1 mouse cellular context compared by ENCODE assay signal in genomic region chr8:60973448-60973847, GRCm38 (mm10).
TF ChIP-seq lines count a peak whose summit lies in the region.

No protein-coding gene starts in this region.

TF ChIP-seq in MEL, 35 proteins besides CTCF, POLR2A, EP300 and RAD21 (continued from another document):
- TF ChIP-seq ZC3H11A (IDR thresholded peaks at IDR 0.05; ENCODE audit: low read depth, low read length), result no peak
